Mouse (Mus musculus) limb, embryonic 12.5 days (tissue): ENCODE measurements around the gene Pitpnm1. TPM values are rescaled to one million over a fixed set of nuclear protein-coding genes. Genes with fewer than 3 reads are reported as not detected.

Experiments used
- ATAC-seq: fragments of 200-750 bp; cut with Nextera tagmentation; 2 replicates; pipeline ENCODE4 v1.8.0; 2017; ENCODE audit warnings: low read depth, moderate TSS enrichment; ENCODE audit not compliant: insufficient number of reproducible peaks, insufficient read depth, low FRiP score, low TSS enrichment
- H3K27ac ChIP-seq: fragments of 300-500 bp; sonication (generic); 2 replicates; pipeline ENCODE4 v1.5.1; 2016; ENCODE audit warnings: mild to moderate bottlenecking, moderate library complexity
- H3K27me3 ChIP-seq: fragments of 300-500 bp; sonication (generic); 2 replicates; pipeline ENCODE4 v1.6.1; 2016; ENCODE audit warnings: mild to moderate bottlenecking, moderate library complexity
- H3K36me3 ChIP-seq: fragments of 300-500 bp; sonication (generic); 2 replicates; pipeline ENCODE4 v1.6.1; 2016; ENCODE audit warnings: mild to moderate bottlenecking, moderate library complexity
- H3K4me1 ChIP-seq: fragments of 300-500 bp; sonication (generic); replicated peaks from 2 replicates; pipeline ENCODE4 v1.6.1; 2016
- H3K4me2 ChIP-seq: fragments of 300-500 bp; sonication (generic); 2 replicates; pipeline ENCODE4 v1.6.1; 2016; ENCODE audit warnings: mild to moderate bottlenecking, moderate library complexity
- H3K4me3 ChIP-seq: fragments of 300-500 bp; sonication (generic); replicated peaks from 2 replicates; pipeline ENCODE4 v1.5.1; 2016; ENCODE audit warnings: mild to moderate bottlenecking
- H3K9ac ChIP-seq: fragments of 300-500 bp; sonication (generic); replicated peaks from 2 replicates; pipeline ENCODE4 v1.6.1; 2016; ENCODE audit warnings: mild to moderate bottlenecking, moderate library complexity
- H3K9me3 ChIP-seq: fragments of 300-500 bp; sonication (generic); 2 replicates; pipeline ENCODE4 v1.6.1; 2016; ENCODE audit warnings: mild to moderate bottlenecking, moderate library complexity
- WGBS: fragments of 180-500 bp; shearing (Covaris S2); methylation state at CpG from one replicate; pipeline ENCODE4 v1.1.7; 2016; 5-methylcytosine and 5-hydroxymethylcytosine counted together
- polyA plus RNA-seq: library from polyadenylated mRNA; unstranded; fragments of >200 nt; fragmentation: Nextera tagmentation; extraction: Ambion mirVana; gene quantifications from 2 replicates; pipeline ENCODE4 v1.2.1, GENCODE M21; 2016

The Pitpnm1 gene
- polyA plus RNA-seq, 1 experiment from 2014 or later = 13.0 TPM

DNA sequence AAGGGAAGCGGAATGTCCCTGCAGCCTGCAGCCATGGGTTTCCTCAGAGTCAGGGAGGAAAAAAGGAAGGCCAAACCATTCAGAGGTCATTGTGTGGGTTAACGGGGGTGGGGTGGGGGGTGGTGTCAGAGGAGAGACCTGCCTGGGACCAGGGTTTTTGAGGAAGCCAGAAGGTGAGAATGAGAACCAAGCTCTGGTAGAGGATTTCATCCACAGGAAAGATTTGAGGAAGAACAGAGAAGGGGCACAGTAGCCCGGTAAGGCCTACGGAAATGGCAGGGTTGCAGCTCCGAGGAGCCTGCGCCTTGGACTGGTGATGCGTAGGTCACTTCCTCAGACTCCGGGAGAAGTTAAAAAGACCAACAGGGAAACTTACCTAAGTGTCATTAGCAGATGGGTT, 29.0 kb upstream of the Pitpnm1 start:
- Histone ChIP-seq H3K4me3 (no peak overlapping the region), H3K27ac (no peak overlapping the region), H3K36me3 (no peaks in the 10 kb centered on the region), H3K9ac (no peak overlapping the region), H3K4me1 (peaks cover 4% of the 10 kb centered on the region), H3K4me2 (no peak overlapping the region), H3K27me3 (no peaks in the 10 kb centered on the region), H3K9me3 (no peaks in the 10 kb centered on the region)
- WGBS = 84% methylated on average over 8 of the region's 8 CpGs
- no peak for ATAC-seq

- H3K27me3 ChIP-seq = no peaks in the 10 kb centered on the region
These were observed 28.4 kb upstream of the Pitpnm1 start for GRCm38 (mm10) chr19:4071406-4071805.

DNA sequence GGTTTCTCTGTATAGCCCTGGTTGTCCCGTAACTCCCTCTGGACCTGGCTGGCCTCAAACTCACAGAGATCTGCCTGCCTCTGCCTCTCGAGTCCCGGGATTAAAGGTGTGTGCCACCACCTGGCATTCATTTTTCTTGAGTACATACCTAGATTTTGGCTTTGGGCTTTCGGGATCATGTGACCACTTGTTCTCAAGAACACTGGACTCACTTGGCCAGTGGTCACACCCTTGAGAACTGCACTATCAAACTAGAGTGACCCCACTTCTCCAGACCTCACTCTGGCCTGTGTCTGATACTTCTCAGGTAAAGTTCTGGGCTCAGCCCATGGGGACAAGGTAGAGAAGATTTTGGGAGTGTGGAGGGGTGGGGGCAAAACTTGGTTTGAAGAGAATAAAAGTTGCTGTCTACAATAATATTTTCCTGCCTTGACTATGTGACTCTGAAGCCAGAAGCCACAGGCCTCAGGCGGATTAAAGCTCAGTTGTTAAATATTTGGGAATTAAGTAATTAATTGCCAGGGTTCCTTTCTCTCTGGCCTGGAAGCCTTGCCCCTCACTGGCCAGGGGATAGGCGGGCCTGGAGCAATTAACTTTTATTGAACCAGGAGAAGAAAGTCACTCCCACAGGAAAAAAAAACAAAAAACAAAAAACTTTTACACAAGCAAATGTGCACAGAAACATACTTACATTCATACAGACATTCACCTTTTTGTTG, 26.9 kb upstream of the Pitpnm1 start:
- H3K4me1 ChIP-seq = peaks cover 4% of the 10 kb centered on the region
- no peak overlapping the region for H3K4me2 ChIP-seq
- H3K9ac ChIP-seq = no peak overlapping the region
- 68% methylated on average over 6 of the region's 6 CpGs for WGBS
- H3K9me3 ChIP-seq = no peaks in the 10 kb centered on the region
- ATAC-seq = no peak
- no peak overlapping the region; the same call in 1 of the 2 replicates for H3K27ac ChIP-seq
- no peaks in the 10 kb centered on the region for H3K36me3 ChIP-seq
- H3K4me3 ChIP-seq = no peak overlapping the region
- H3K27me3 ChIP-seq = no peaks in the 10 kb centered on the region

More at GRCm38 (mm10) chr19:4071406-4071805, 28.4 kb upstream of the Pitpnm1 start:
- Histone ChIP-seq H3K4me2 (no peak overlapping the region), H3K4me1 (peaks cover 4% of the 10 kb centered on the region), H3K4me3 (no peak overlapping the region), H3K9ac (no peak overlapping the region), H3K27ac (no peak overlapping the region), H3K36me3 (no peaks in the 10 kb centered on the region), H3K9me3 (no peaks in the 10 kb centered on the region)
- ATAC-seq = no peak
- 91% methylated on average over 6 of the region's 6 CpGs for WGBS

DNA sequence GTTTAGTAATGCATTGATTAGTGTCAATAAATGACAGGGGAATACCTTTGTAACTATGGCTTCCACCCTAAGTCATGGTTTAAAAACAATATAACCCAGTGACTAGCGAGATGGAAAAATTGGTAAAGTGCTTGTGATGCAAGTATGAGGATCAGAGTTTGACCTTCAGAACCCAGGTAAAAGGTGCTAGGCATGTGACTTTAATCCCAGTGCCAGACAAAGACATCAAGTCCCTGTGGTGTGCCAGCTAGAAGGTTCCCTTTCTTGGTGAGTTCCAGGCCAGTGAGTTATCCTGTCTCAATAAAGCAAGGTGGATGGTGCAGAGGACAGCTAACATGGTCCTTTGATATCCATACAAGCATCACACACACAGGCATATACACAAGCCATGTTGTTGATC, 24.3 kb upstream of the Pitpnm1 start:
- no peak overlapping the region for H3K9ac ChIP-seq
- no peak overlapping the region for H3K4me3 ChIP-seq
- H3K9me3 ChIP-seq = no peaks in the 10 kb centered on the region
- no peak for ATAC-seq
- H3K27ac ChIP-seq = no peak overlapping the region
- WGBS = 88% methylated on average over 1 of the region's 1 CpGs
- H3K4me1 ChIP-seq = peaks cover 4% of the 10 kb centered on the region
- H3K27me3 ChIP-seq = no peaks in the 10 kb centered on the region
- no peak overlapping the region for H3K4me2 ChIP-seq
- H3K36me3 ChIP-seq = no peaks in the 10 kb centered on the region

- H3K27ac ChIP-seq = no peak overlapping the region
- WGBS = 79% methylated on average over 1 of the region's 1 CpGs
- 0 out of 2 replicates have a peak, but pooled peaks cover 7% of the 10 kb centered on the region for H3K4me1 ChIP-seq
- H3K4me3 ChIP-seq = no peak overlapping the region
- peaks cover 8% of the 10 kb centered on the region; the same call in 1 of the 2 replicates for H3K27me3 ChIP-seq
- H3K9me3 ChIP-seq = no peaks in the 10 kb centered on the region
- ATAC-seq = no peak
- no peaks in the 10 kb centered on the region for H3K36me3 ChIP-seq
- H3K9ac ChIP-seq = no peak overlapping the region
- H3K4me2 ChIP-seq = no peak overlapping the region
These were observed 20.2 kb upstream of the Pitpnm1 start for GRCm38 (mm10) chr19:4079594-4079993.

- Histone ChIP-seq H3K9ac (no peak overlapping the region), H3K4me2 (no peak overlapping the region), H3K9me3 (no peaks in the 10 kb centered on the region), H3K4me3 (no peak overlapping the region), H3K4me1 (0 out of 2 replicates have a peak, but pooled peaks cover 7% of the 10 kb centered on the region), H3K27ac (no peak overlapping the region), H3K36me3 (no peaks in the 10 kb centered on the region), H3K27me3 (peaks cover 11% of the 10 kb centered on the region; the same call in 1 of the 2 replicates)
- ATAC-seq = no peak
- 60% methylated on average over 8 of the region's 8 CpGs for WGBS
These were observed 19.2 kb upstream of the Pitpnm1 start for GRCm38 (mm10) chr19:4080511-4081009.

GRCm38 (mm10) chr19:4081394-4081793, 18.4 kb upstream of the Pitpnm1 start, which contains the start of gene Cabp2:
Gene Cabp2 (plus strand): TSS chr19:4081578.
- no peak within 1 kb of the TSS for H3K9ac ChIP-seq
- no peak within 1 kb of the TSS for H3K27ac ChIP-seq
- H3K36me3 ChIP-seq = no peaks in the 10 kb centered on the region
- no peak for ATAC-seq
- 69% methylated on average over 3 of the region's 3 CpGs for WGBS
- H3K4me2 ChIP-seq = no peak within 1 kb of the TSS
- H3K4me3 ChIP-seq = no peak within 1 kb of the TSS
- H3K4me1 ChIP-seq = 0 out of 2 replicates have a peak, but pooled peaks cover 7% of the 10 kb centered on the region
- H3K27me3 ChIP-seq = peaks cover 17% of the 10 kb centered on the region; the same call in 1 of the 2 replicates
- no peaks in the 10 kb centered on the region for H3K9me3 ChIP-seq

GRCm38 (mm10) chr19:4082219-4082965, 17.4 kb upstream of the Pitpnm1 start:
- Histone ChIP-seq H3K4me1 (0 out of 2 replicates have a peak, but pooled peaks cover 7% of the 10 kb centered on the region), H3K9ac (no peak overlapping the region), H3K4me3 (no peak overlapping the region), H3K27me3 (peaks cover 17% of the 10 kb centered on the region; the same call in 1 of the 2 replicates), H3K36me3 (no peaks in the 10 kb centered on the region), H3K4me2 (no peak overlapping the region), H3K9me3 (no peaks in the 10 kb centered on the region), H3K27ac (no peak overlapping the region)
- WGBS = 83% methylated on average over 11 of the region's 11 CpGs
- no peak for ATAC-seq

- no peak for ATAC-seq
- Histone ChIP-seq H3K4me3 (no peak overlapping the region), H3K27me3 (peaks cover 17% of the 10 kb centered on the region; the same call in 1 of the 2 replicates), H3K27ac (no peak overlapping the region), H3K4me1 (0 out of 2 replicates have a peak, but pooled peaks cover 7% of the 10 kb centered on the region), H3K4me2 (no peak overlapping the region), H3K9ac (no peak overlapping the region), H3K9me3 (no peaks in the 10 kb centered on the region), H3K36me3 (no peaks in the 10 kb centered on the region)
- WGBS = 77% methylated on average over 7 of the region's 7 CpGs
These were observed 16.5 kb upstream of the Pitpnm1 start for GRCm38 (mm10) chr19:4083316-4083715.

DNA sequence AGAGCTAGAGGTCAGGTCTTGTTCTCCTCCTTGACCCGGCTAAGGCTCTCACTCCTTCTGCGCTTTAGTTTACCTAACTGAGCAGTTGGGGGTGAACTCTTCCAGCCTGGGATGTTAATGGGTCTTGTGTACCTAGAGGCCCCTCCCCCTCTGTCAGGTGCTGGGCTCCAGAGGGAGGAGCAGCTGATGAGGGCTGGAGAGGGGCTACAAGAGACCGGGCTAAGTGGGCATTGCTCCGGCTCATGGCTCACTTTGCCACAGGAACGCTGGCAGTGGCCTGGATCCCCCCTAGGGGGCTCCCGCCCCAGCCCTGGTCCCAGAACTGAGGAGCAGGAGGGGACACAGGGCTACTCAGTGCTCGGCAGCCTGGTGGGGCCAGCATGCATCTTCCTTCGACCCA, 16.0 kb upstream of the Pitpnm1 start:
- Histone ChIP-seq H3K36me3 (no peaks in the 10 kb centered on the region), H3K4me3 (no peak overlapping the region), H3K9ac (no peak overlapping the region), H3K27me3 (peaks cover 17% of the 10 kb centered on the region; the same call in 1 of the 2 replicates), H3K27ac (no peak overlapping the region), H3K4me2 (0 out of 2 replicates have a peak overlapping the region, but pooled peaks have one; percentile 5), H3K9me3 (no peaks in the 10 kb centered on the region), H3K4me1 (0 out of 2 replicates have a peak, but pooled peaks cover 7% of the 10 kb centered on the region)
- no peak for ATAC-seq
- WGBS = 28% methylated on average over 8 of the region's 8 CpGs

GRCm38 (mm10) chr19:4084984-4085383, 14.8 kb upstream of the Pitpnm1 start:
- Histone ChIP-seq H3K27ac (no peak overlapping the region), H3K4me2 (no peak overlapping the region), H3K27me3 (peaks cover 22% of the 10 kb centered on the region), H3K36me3 (no peaks in the 10 kb centered on the region), H3K4me3 (no peak overlapping the region), H3K4me1 (0 out of 2 replicates have a peak, but pooled peaks cover 7% of the 10 kb centered on the region), H3K9me3 (no peaks in the 10 kb centered on the region), H3K9ac (no peak overlapping the region)
- no peak for ATAC-seq
- 86% methylated on average over 1 of the region's 1 CpGs for WGBS
